Mouse (Mus musculus): ENCODE measurements at regions not wholly inside any gene's neighbourhood (a gene's known extent, or its start where the extent isn't known, plus 50 kb on each side); places are given as distances from the start of the nearest gene placed in this dataset.

DNA sequence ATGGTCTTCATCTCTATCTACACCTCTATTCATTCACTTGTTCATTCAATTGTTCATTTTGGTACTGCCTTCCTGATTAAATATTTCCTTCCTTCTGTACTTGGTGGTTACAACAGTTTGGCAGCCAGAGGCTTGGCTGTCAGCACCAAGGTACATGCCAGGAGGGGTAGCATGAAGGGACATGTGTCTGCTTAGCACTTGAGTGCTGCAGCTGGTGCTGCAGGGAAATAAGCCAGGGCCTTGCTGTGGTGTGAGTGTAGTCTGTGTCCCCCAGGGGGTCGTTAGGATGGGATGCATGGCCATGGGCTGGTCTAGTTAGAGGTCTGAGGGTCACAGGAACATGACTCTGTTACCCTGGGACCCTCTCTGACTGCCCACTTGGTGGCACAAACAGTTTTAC is 296.9 kb downstream of the Nr2f2 start:
- no peaks in the 10 kb centered on the region for H3K27me3 ChIP-seq (ENCODE audit: control insufficient read depth, insufficient read depth, low read length)
- no peak overlapping the region for H3K4me2 ChIP-seq (ENCODE audit: low read depth, low read length)
- WGBS: 35% methylated on average over 1 of the region's 1 CpGs
- H3K27ac ChIP-seq (ENCODE audit: low read length): no peak overlapping the region
- no peaks in the 10 kb centered on the region for H3K36me3 ChIP-seq (ENCODE audit: control insufficient read depth, insufficient read depth)
- no peaks in the 10 kb centered on the region; the same call in 1 of the 2 replicates for H3K4me1 ChIP-seq (ENCODE audit: control insufficient read depth, insufficient read depth, low read length)
- ATAC-seq (replicated peaks; ENCODE audit: extremely low read depth, insufficient read depth, low FRiP score): no peak
- H3K9ac ChIP-seq (ENCODE audit: low read length): no peak overlapping the region
- no peaks in the 10 kb centered on the region for H3K9me3 ChIP-seq (replicated peaks; ENCODE audit: control insufficient read depth, low read length)
- no peak overlapping the region for H3K4me3 ChIP-seq (ENCODE audit: low read length)

DNA sequence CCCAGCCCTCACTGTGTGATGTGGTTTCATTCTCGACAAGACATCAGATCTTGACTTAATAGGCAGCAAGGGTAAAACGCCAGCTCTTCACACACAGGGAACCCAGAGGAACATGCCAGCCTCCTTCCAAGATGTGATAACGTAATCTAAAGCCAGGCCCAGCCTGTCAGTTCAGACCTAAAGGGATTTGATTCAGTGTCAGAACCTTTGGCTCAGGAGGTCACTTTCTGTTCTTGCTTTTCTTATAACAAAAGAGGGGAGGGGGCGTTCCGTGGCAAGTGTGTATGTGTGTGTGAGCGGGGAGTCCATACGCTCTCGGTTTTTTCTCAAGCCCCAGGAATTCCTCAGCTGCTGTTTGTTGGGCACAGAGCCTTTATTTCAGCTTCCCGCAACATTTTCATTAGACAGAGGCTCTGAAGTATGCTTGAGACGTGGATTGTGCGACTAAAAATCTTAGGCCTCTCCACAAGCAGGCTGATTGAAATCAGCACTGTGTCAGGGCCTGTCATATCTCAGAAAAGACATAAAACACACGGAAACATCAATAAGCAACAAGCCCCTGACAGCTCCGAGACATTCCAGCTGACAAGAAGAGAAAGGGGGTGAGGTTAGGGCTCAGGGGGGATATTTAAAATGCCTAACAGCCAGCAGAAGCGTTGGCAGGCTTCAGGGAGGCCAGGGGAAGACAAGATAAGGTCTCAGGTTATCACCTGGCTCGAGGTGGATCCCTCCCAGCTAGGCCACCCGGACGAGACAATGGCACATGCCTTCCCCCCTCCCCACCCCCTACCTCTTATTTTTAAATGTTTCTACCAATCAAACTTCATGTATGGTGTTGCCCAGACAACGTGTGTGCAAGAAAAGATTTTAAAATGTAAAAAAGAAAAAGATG is 298.5 kb downstream of the Nr2f2 start:
- H3K4me1 ChIP-seq (ENCODE audit: control insufficient read depth, insufficient read depth, low read length): no peaks in the 10 kb centered on the region; the same call in 1 of the 2 replicates
- H3K4me2 ChIP-seq (ENCODE audit: low read depth, low read length): peak overlapping the region; percentile 52
- H3K9ac ChIP-seq (ENCODE audit: low read length): no peak overlapping the region
- WGBS: 22% methylated on average over 18 of the region's 18 CpGs
- H3K27me3 ChIP-seq (ENCODE audit: control insufficient read depth, insufficient read depth, low read length): no peaks in the 10 kb centered on the region
- H3K27ac ChIP-seq (ENCODE audit: low read length): no peak overlapping the region
- no peak for ATAC-seq (replicated peaks; ENCODE audit: extremely low read depth, insufficient read depth, low FRiP score)
- H3K36me3 ChIP-seq (ENCODE audit: control insufficient read depth, insufficient read depth): no peaks in the 10 kb centered on the region
- H3K4me3 ChIP-seq (ENCODE audit: low read length): no peak overlapping the region
- H3K9me3 ChIP-seq (replicated peaks; ENCODE audit: control insufficient read depth, low read length): no peaks in the 10 kb centered on the region

DNA sequence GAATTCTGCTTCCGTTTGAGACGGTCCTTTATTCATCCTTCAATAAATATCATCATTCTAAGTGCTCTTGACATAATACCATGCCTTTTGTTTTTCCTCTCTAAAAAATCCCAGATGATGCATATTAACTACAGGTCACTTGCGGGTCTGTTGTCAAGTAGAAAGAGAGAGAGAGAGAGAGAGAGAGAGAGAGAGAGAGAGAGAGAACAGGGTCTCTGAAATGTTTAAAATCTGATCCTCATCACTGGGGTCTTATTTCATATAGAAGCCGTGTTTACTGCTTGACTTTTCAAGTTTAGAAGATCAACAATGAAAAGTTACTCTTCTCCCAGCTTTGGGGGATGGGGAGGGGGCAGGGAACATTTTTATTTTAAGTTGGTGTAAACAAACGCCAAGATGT is 299.5 kb downstream of the Nr2f2 start:
- H3K4me1 ChIP-seq (ENCODE audit: control insufficient read depth, insufficient read depth, low read length): no peaks in the 10 kb centered on the region; the same call in 1 of the 2 replicates

DNA sequence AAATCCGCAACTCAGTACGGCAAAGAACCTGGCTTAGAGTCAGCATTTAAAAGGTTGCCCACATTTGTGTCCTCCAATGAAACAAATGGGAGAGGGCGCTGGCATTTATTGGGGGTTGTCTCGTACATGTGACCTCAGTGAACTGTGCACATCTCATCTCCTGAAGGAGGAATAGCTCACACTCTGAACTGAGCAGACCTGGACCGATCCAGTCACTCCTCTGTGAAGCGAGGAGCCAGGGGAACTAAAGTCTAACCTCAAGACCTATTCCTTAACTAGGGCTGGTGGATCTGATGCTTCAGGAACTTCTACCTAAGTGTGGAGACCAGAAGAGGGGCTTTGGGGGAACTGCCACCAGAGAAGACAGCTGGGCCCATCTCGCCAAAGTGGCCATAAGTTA is 300.1 kb downstream of the Nr2f2 start:
- no peak for ATAC-seq (replicated peaks; ENCODE audit: extremely low read depth, insufficient read depth, low FRiP score)
- H3K4me3 ChIP-seq (ENCODE audit: low read length): no peak overlapping the region
- H3K4me2 ChIP-seq (ENCODE audit: low read depth, low read length): no peak overlapping the region
- H3K27ac ChIP-seq (ENCODE audit: low read length): no peak overlapping the region
- H3K9ac ChIP-seq (ENCODE audit: low read length): no peak overlapping the region
- H3K9me3 ChIP-seq (replicated peaks; ENCODE audit: control insufficient read depth, low read length): no peaks in the 10 kb centered on the region
- no peaks in the 10 kb centered on the region for H3K27me3 ChIP-seq (ENCODE audit: control insufficient read depth, insufficient read depth, low read length)
- H3K36me3 ChIP-seq (ENCODE audit: control insufficient read depth, insufficient read depth): no peaks in the 10 kb centered on the region
- no peaks in the 10 kb centered on the region; the same call in 1 of the 2 replicates for H3K4me1 ChIP-seq (ENCODE audit: control insufficient read depth, insufficient read depth, low read length)
- 86% methylated on average over 7 of the region's 7 CpGs for WGBS

More for the DNA sequence above, 299.5 kb downstream of the Nr2f2 start:
- H3K9me3 ChIP-seq (replicated peaks; ENCODE audit: control insufficient read depth, low read length): no peaks in the 10 kb centered on the region
- no peak overlapping the region for H3K4me3 ChIP-seq (ENCODE audit: low read length)
- no peaks in the 10 kb centered on the region for H3K36me3 ChIP-seq (ENCODE audit: control insufficient read depth, insufficient read depth)
- no peaks in the 10 kb centered on the region for H3K27me3 ChIP-seq (ENCODE audit: control insufficient read depth, insufficient read depth, low read length)
- WGBS: 73% methylated on average over 5 of the region's 5 CpGs
- H3K27ac ChIP-seq (ENCODE audit: low read length): no peak overlapping the region
- no peak overlapping the region for H3K4me2 ChIP-seq (ENCODE audit: low read depth, low read length)
- H3K9ac ChIP-seq (ENCODE audit: low read length): no peak overlapping the region
- ATAC-seq (replicated peaks; ENCODE audit: extremely low read depth, insufficient read depth, low FRiP score): no peak

DNA sequence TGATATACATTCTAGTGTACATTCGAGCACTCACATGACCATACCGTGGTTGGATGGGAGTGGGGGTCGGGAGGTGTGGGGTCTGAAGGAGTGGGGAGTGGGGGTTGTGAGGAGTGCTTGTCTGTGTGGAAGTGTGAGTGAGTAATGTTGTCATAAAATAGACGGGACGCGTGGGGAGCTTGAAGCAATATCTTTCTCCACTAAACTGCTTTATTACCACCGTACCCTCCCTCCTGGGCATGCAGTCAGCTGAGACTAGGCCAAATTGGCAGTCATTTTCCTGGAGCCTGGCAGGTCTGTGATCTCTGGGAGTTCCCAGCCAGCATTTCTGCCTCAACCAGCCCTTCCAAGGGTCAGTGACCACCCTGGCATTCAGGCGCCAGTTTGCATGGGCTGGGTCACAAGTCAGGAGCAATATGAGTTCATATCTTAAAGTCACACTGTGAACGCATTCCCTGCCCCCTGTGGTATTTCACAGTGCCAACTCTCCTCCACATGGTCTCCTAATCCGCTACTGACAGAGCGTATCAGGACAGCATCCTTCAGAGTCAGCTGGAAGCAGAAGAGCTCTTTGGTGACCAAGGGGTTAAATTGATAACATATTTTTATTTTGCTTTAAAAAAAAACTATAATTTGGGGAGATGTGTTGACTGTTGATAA is 300.9 kb downstream of the Nr2f2 start:
- Histone ChIP-seq H3K36me3 (ENCODE audit: control insufficient read depth, insufficient read depth) (no peaks in the 10 kb centered on the region), H3K4me2 (ENCODE audit: low read depth, low read length) (no peak overlapping the region), H3K4me3 (ENCODE audit: low read length) (no peak overlapping the region), H3K9ac (ENCODE audit: low read length) (no peak overlapping the region), H3K4me1 (ENCODE audit: control insufficient read depth, insufficient read depth, low read length) (no peaks in the 10 kb centered on the region; the same call in 1 of the 2 replicates), H3K27me3 (ENCODE audit: control insufficient read depth, insufficient read depth, low read length) (no peaks in the 10 kb centered on the region), H3K27ac (ENCODE audit: low read length) (no peak overlapping the region), H3K9me3 (replicated peaks; ENCODE audit: control insufficient read depth, low read length) (no peaks in the 10 kb centered on the region)
- ATAC-seq (replicated peaks; ENCODE audit: extremely low read depth, insufficient read depth, low FRiP score): no peak
- WGBS: 66% methylated on average over 11 of the region's 11 CpGs

DNA sequence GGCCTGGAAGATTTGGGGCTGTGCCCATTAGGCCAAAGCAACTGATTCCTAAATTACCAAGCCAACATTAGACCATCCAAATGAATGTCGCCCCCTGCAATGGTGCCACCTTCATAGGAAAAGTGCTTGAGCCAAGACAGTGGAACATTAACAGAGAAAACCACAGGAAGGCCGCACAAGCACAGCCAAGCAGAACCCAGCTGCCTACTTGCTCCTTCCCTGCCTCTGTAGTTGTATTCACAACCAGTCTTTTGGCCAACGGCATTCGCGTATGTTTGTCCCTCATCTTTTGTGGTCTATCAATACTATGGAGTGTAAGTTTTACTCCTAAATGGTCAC is 319.2 kb downstream of the Nr2f2 start:
- no peak overlapping the region for H3K9ac ChIP-seq (ENCODE audit: low read length)
- no peak overlapping the region for H3K4me3 ChIP-seq (ENCODE audit: low read length)
- no peaks in the 10 kb centered on the region for H3K4me1 ChIP-seq (ENCODE audit: control insufficient read depth, insufficient read depth, low read length)
- H3K36me3 ChIP-seq (ENCODE audit: control insufficient read depth, insufficient read depth): no peaks in the 10 kb centered on the region
- H3K4me2 ChIP-seq (ENCODE audit: low read depth, low read length): no peak overlapping the region
- ATAC-seq (replicated peaks; ENCODE audit: extremely low read depth, insufficient read depth, low FRiP score): no peak
- H3K9me3 ChIP-seq (replicated peaks; ENCODE audit: control insufficient read depth, low read length): no peaks in the 10 kb centered on the region
- no peak overlapping the region for H3K27ac ChIP-seq (ENCODE audit: low read length)
- H3K27me3 ChIP-seq (ENCODE audit: control insufficient read depth, insufficient read depth, low read length): no peaks in the 10 kb centered on the region
- 88% methylated on average over 5 of the region's 5 CpGs for WGBS

DNA sequence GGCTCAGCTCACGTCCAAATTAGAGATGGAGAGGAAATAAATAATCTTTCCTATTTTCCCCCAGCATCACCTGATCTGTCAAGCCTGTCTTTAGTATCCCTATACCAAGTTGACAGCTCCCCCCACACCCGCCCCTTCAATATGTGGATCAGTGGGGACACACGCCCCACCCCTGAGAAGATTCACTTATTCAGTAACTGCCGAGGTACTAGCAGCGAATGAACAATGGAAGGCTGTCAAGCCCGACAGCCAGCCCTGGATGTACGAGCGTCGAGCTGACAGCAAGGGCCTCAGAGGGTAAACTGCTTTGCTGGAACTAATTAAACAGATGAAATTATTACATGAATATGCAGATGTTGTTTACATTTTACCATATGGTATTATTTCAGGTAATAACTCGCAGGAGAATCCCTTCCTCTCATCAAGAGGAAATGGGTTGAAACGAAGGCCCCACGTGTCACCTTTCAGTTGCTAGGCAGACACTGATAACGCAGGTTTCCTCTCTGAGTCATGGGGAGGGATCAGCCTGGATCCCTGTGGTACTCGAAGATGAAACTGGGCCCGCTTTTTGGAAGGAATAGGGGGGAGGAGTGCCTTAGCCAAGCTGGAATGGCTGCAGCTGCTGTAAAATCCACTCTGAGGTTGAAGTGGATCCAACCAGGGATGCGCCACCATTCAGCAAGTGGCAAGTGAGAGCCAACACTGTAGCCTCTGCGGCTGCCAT is 319.7 kb downstream of the Nr2f2 start:
- WGBS: 58% methylated on average over 17 of the region's 17 CpGs
- H3K36me3 ChIP-seq (ENCODE audit: control insufficient read depth, insufficient read depth): no peaks in the 10 kb centered on the region
- no peaks in the 10 kb centered on the region for H3K9me3 ChIP-seq (replicated peaks; ENCODE audit: control insufficient read depth, low read length)

DNA sequence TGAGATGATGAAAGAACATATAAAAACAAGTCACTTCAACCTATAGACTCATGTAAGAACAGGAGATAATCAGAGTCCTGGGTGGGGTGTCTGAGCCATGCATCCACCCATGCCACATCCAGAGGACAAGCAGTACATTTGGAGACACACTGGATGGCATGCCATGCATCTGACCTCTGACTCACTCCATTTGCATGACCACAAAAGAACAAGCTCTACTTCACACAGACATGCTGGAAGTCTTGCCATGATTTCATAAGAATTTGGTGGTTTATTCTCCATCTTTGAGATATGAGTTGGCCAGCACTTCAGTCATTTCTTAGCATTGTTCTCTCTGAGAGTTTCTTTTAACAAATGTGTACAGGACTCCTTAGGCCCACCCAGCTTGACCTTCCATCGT is 329.5 kb downstream of the Nr2f2 start:
- 67% methylated on average over 1 of the region's 1 CpGs for WGBS

More for the DNA sequence above, 319.7 kb downstream of the Nr2f2 start:
- Histone ChIP-seq H3K27me3 (ENCODE audit: control insufficient read depth, insufficient read depth, low read length) (no peaks in the 10 kb centered on the region), H3K4me1 (ENCODE audit: control insufficient read depth, insufficient read depth, low read length) (no peaks in the 10 kb centered on the region), H3K4me3 (ENCODE audit: low read length) (no peak overlapping the region), H3K4me2 (ENCODE audit: low read depth, low read length) (no peak overlapping the region), H3K9ac (ENCODE audit: low read length) (no peak overlapping the region), H3K27ac (ENCODE audit: low read length) (no peak overlapping the region)
- ATAC-seq (replicated peaks; ENCODE audit: extremely low read depth, insufficient read depth, low FRiP score): no peak

DNA sequence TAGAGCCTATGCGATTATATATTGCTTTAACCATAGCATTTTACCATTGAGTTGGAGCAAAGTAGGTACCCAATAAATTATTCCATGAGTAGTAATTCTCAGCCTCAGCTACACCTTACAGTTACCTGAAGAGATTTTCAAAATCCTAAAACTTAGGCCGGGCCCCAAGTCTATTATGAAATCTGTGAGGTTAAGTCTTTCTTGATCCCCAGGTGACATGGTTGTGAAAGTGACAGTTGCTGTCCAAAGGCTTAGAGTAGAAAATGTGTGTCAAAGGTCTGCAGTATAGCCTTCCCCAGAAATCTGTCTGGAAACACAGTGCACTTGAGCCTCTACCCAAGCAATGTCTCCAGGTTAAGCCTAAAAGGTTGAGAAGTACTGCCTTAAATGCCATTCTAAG is 333.7 kb downstream of the Nr2f2 start:
- Histone ChIP-seq H3K9ac (ENCODE audit: low read length) (no peak overlapping the region), H3K4me3 (ENCODE audit: low read length) (no peak overlapping the region), H3K4me1 (ENCODE audit: control insufficient read depth, insufficient read depth, low read length) (no peaks in the 10 kb centered on the region), H3K27me3 (ENCODE audit: control insufficient read depth, insufficient read depth, low read length) (no peaks in the 10 kb centered on the region), H3K36me3 (ENCODE audit: control insufficient read depth, insufficient read depth) (no peaks in the 10 kb centered on the region), H3K4me2 (ENCODE audit: low read depth, low read length) (no peak overlapping the region), H3K9me3 (replicated peaks; ENCODE audit: control insufficient read depth, low read length) (no peaks in the 10 kb centered on the region), H3K27ac (ENCODE audit: low read length) (no peak overlapping the region)
- no peak for ATAC-seq (replicated peaks; ENCODE audit: extremely low read depth, insufficient read depth, low FRiP score)
- WGBS: 86% methylated on average over 2 of the region's 2 CpGs

More for the DNA sequence above, 329.5 kb downstream of the Nr2f2 start:
- no peaks in the 10 kb centered on the region for H3K36me3 ChIP-seq (ENCODE audit: control insufficient read depth, insufficient read depth)
- H3K4me3 ChIP-seq (ENCODE audit: low read length): no peak overlapping the region
- no peak for ATAC-seq (replicated peaks; ENCODE audit: extremely low read depth, insufficient read depth, low FRiP score)
- H3K9ac ChIP-seq (ENCODE audit: low read length): no peak overlapping the region
- H3K4me1 ChIP-seq (ENCODE audit: control insufficient read depth, insufficient read depth, low read length): no peaks in the 10 kb centered on the region
- no peaks in the 10 kb centered on the region for H3K27me3 ChIP-seq (ENCODE audit: control insufficient read depth, insufficient read depth, low read length)
- H3K27ac ChIP-seq (ENCODE audit: low read length): no peak overlapping the region
- H3K9me3 ChIP-seq (replicated peaks; ENCODE audit: control insufficient read depth, low read length): no peaks in the 10 kb centered on the region
- no peak overlapping the region for H3K4me2 ChIP-seq (ENCODE audit: low read depth, low read length)

Data from heart, embryonic 16.5 days (tissue).